Mouse (Mus musculus) ES-E14 (cell line): ENCODE data around the gene Neurl4. TPM values are rescaled to one million over a fixed set of nuclear protein-coding genes. Genes with fewer than 3 reads are reported as not detected.

ENCODE experiments used
- DNase-seq: peaks from one replicate; pipeline ENCODE4 v3.0.0-alpha.2; 2013; ENCODE audit warnings: low read depth, low spot score
- H3K27ac ChIP-seq: 2 replicates; pipeline ENCODE4 v1.5.1; 2012; ENCODE audit warnings: low read depth, mild to moderate bottlenecking, low read length, moderate library complexity, mixed read lengths; ENCODE audit not compliant: poor library complexity, insufficient read depth, severe bottlenecking
- H3K36me3 ChIP-seq: 2 replicates; pipeline ENCODE4 v1.6.1; 2012; ENCODE audit warnings: mild to moderate bottlenecking, low read length, moderate library complexity, mixed read lengths; ENCODE audit not compliant: control insufficient read depth, poor library complexity, insufficient read depth, severe bottlenecking
- H3K4me1 ChIP-seq, 2 experiments: fragments of 150-350 bp in 1 of 2; sonication (generic) in 1 of 2; 2 replicates each; pipeline ENCODE4 v1.6.1; 2012; ENCODE audit warnings: low read length in 2 of 2, mild to moderate bottlenecking in 1 of 2, mixed read lengths in 1 of 2; ENCODE audit not compliant: control insufficient read depth in 2 of 2, insufficient read depth in 2 of 2, poor library complexity in 1 of 2
- H3K4me3 ChIP-seq, 2 experiments: fragments of 150-350 bp in 1 of 2; sonication (generic) in 1 of 2; 2 replicates each; pipeline ENCODE4 v1.5.1; 2012; ENCODE audit warnings: low read length in 2 of 2, low read depth in 1 of 2, mild to moderate bottlenecking in 1 of 2, mixed read lengths in 1 of 2; ENCODE audit not compliant: insufficient read depth in 1 of 2, poor library complexity in 1 of 2, severe bottlenecking in 1 of 2
- H3K9ac ChIP-seq: 2 replicates; pipeline ENCODE4 v1.6.1; 2012; ENCODE audit warnings: low read depth, mild to moderate bottlenecking, low read length, mixed read lengths; ENCODE audit not compliant: poor library complexity, insufficient read depth, severe bottlenecking
- H3K9me3 ChIP-seq: fragments of 150-350 bp; sonication (generic); 2 replicates; pipeline ENCODE4 v1.6.1; 2012; ENCODE audit warnings: low read depth, mild to moderate bottlenecking, low read length; ENCODE audit not compliant: control insufficient read depth, insufficient read depth
- CHD2 ChIP-seq: IDR thresholded peaks from 2 replicates; pipeline ENCODE4 v1.6.1; 2014; ENCODE audit warnings: mild to moderate bottlenecking, low read depth, low read length, inconsistent platforms
- HCFC1 ChIP-seq: IDR thresholded peaks from 2 replicates; pipeline ENCODE4 v1.6.1; 2012; ENCODE audit warnings: low read length, inconsistent platforms, borderline replicate concordance; ENCODE audit not compliant: insufficient read depth
- MAFK ChIP-seq: IDR thresholded peaks from 2 replicates; pipeline ENCODE4 v1.6.1; 2014; ENCODE audit warnings: mild to moderate bottlenecking, low read depth, low read length, inconsistent platforms; ENCODE audit not compliant: insufficient read depth
- ZC3H11A ChIP-seq: IDR thresholded peaks from 2 replicates; pipeline ENCODE4 v1.6.1; 2012; ENCODE audit warnings: low read depth, mild to moderate bottlenecking, inconsistent platforms, low read length, borderline replicate concordance
- ZNF384 ChIP-seq: IDR thresholded peaks from 2 replicates; pipeline ENCODE4 v1.6.1; 2012; ENCODE audit warnings: low read depth, low read length, inconsistent platforms
- in situ Hi-C, 2 experiments: fragments of 600-800 bp; cut with MboI; formaldehyde crosslinking; loops; one replicate each; pipeline ENCODE4 v1.15.1; 2025; ENCODE audit warnings: low sequenced_read_pairs in 2 of 2, inconsistent platforms in 1 of 2; ENCODE audit not compliant: unreplicated experiment in 2 of 2
- total RNA-seq: library from RNA; depleted of rRNA; stranded (reverse); fragments of 300-350 nt; gene quantifications from 2 replicates; pipeline ENCODE4 v1.2.3, GENCODE M21; 2012

Gene Neurl4
- total RNA-seq, 1 experiment, result 66.3 TPM

GRCm38 (mm10) chr11:69876186-69876585 is 24.7 kb upstream of the Neurl4 start:
- Histone ChIP-seq H3K4me3 (no peak overlapping the region), H3K4me1 (peaks cover 4 to 23% of the 10 kb centered on the region in 2 experiments; a peak in 3 of 4 replicates), H3K9ac (no peak overlapping the region), H3K9me3 (no peaks in the 10 kb centered on the region), H3K27ac (no peak overlapping the region), H3K36me3 (no peaks in the 10 kb centered on the region)
- in situ Hi-C loops, result loop anchor here in 1 of 2 experiments (10.0 kb wide), 1 partner anchor 71 kb away; the partner anchor contains the start of genes Fgf11 and Tmem102
- no peak for DNase-seq
- TF ChIP-seq MAFK, result no peak
- TF ChIP-seq HCFC1, result no peak
- no peak for TF ChIP-seq ZC3H11A
- TF ChIP-seq ZNF384, result no peak
- no peak for TF ChIP-seq CHD2

GRCm38 (mm10) chr11:69876867-69877266 is 24.0 kb upstream of the Neurl4 start:
- TF ChIP-seq MAFK (no peak), ZC3H11A (peak; percentile 59; the same call in 1 of the 2 replicates)
- in situ Hi-C loops, result loop anchor here in 1 of 2 experiments (10.0 kb wide), 1 partner anchor 72 kb away; the partner anchor contains the start of genes Fgf11 and Tmem102
- no peaks in the 10 kb centered on the region for H3K9me3 ChIP-seq
- H3K4me1 ChIP-seq, result peaks cover 4 to 27% of the 10 kb centered on the region in 2 experiments; a peak in 3 of 4 replicates
- peak overlapping the region; percentile 67; the same call in 1 of the 2 replicates for H3K27ac ChIP-seq
- H3K4me3 ChIP-seq, result peak overlapping the region; percentile 22 to 26
- peak; percentile 97 for DNase-seq
- peak overlapping the region; percentile 56; the same call in 1 of the 2 replicates for H3K9ac ChIP-seq
- H3K36me3 ChIP-seq, result no peaks in the 10 kb centered on the region

GRCm38 (mm10) chr11:69877878-69878277 is 23.0 kb upstream of the Neurl4 start, which contains the start of gene Tmem95:
Tmem95 (minus strand) TSS chr11:69878018.
- in situ Hi-C loops, result loop anchor here in 1 of 2 experiments (10.0 kb wide), 1 partner anchor 73 kb away; the partner anchor contains the start of genes Fgf11 and Tmem102
- TF ChIP-seq ZC3H11A (no peak), MAFK (no peak), CHD2 (no peak), ZNF384 (no peak), HCFC1 (no peak)
- peak within 1 kb of the TSS; percentile 67; the same call in 1 of the 2 replicates for H3K27ac ChIP-seq
- H3K36me3 ChIP-seq, result no peaks in the 10 kb centered on the region
- peak within 1 kb of the TSS; percentile 22 to 26 for H3K4me3 ChIP-seq
- DNase-seq, result no peak
- H3K9me3 ChIP-seq, result no peaks in the 10 kb centered on the region
- peaks cover 4 to 27% of the 10 kb centered on the region in 2 experiments; a peak in 3 of 4 replicates for H3K4me1 ChIP-seq
- H3K9ac ChIP-seq, result peak within 1 kb of the TSS; percentile 56; the same call in 1 of the 2 replicates

- no peak overlapping the region for H3K4me3 ChIP-seq
- no peak overlapping the region for H3K9ac ChIP-seq
- no peaks in the 10 kb centered on the region for H3K9me3 ChIP-seq
- in situ Hi-C loops, result loop anchor here in 1 of 2 experiments (10.0 kb wide), 1 partner anchor 74 kb away; the partner anchor contains the start of genes Fgf11 and Tmem102
- H3K36me3 ChIP-seq, result no peaks in the 10 kb centered on the region
- DNase-seq, result no peak
- TF ChIP-seq ZNF384, result no peak
- TF ChIP-seq ZC3H11A, result no peak
- TF ChIP-seq HCFC1, result no peak
- TF ChIP-seq MAFK, result no peak
- no peak for TF ChIP-seq CHD2
- no peak overlapping the region for H3K27ac ChIP-seq
- peaks cover 4 to 27% of the 10 kb centered on the region in 2 experiments; a peak in 3 of 4 replicates for H3K4me1 ChIP-seq
Measured at GRCm38 (mm10) chr11:69878399-69878798, 22.5 kb upstream of the Neurl4 start.
